Mouse (Mus musculus) heart, adult 9 months (tissue): ENCODE measurements around the gene Cops3.
A peak's percentile ranks its signal among the peaks of the same experiment; 100 is the strongest.

Experiments used
- DNase-seq, 2 experiments: peaks; one replicate each; pipeline ENCODE4 v3.0.0; 2022; ENCODE audit warnings: low spot score in 2 of 2

The Cops3 gene

GRCm38 (mm10) chr11:59778181-59778873 lies 61.3 kb downstream of the Cops3 start:
- peak; percentile 46 to 56 for DNase-seq

- DNase-seq: no peak
These were observed 62.4 kb downstream of the Cops3 start for GRCm38 (mm10) chr11:59777259-59777658.

GRCm38 (mm10) chr11:59775435-59776148 lies 64.0 kb downstream of the Cops3 start:
- no peak for DNase-seq

GRCm38 (mm10) chr11:59774522-59774921 lies 65.1 kb downstream of the Cops3 start:
- no peak for DNase-seq

- no peak for DNase-seq
These were observed 66.7 kb downstream of the Cops3 start for GRCm38 (mm10) chr11:59772902-59773301.

GRCm38 (mm10) chr11:59772291-59772690 lies 67.3 kb downstream of the Cops3 start:
- DNase-seq: no peak

GRCm38 (mm10) chr11:59770753-59771152 lies 68.9 kb downstream of the Cops3 start:
- DNase-seq: no peak

GRCm38 (mm10) chr11:59769738-59770137 lies 69.9 kb downstream of the Cops3 start:
- no peak for DNase-seq

- no peak for DNase-seq
These were observed 70.3 kb downstream of the Cops3 start for GRCm38 (mm10) chr11:59769307-59769706.
